Mouse (Mus musculus): ENCODE measurements at regions not wholly inside any gene's neighbourhood (a gene's known extent, or its start where the extent isn't known, plus 50 kb on each side); places are given as distances from the start of the nearest gene placed in this dataset.

- DNase-seq (ENCODE audit: extremely low read depth, low read depth, low spot score) = no peak
Measured at GRCm38 (mm10) chr12:73448388-73448965, 97.7 kb downstream of the Tmem30b start.

- DNase-seq (ENCODE audit: extremely low read depth, low read depth, low spot score) = no peak
Measured at GRCm38 (mm10) chr12:73447172-73447571, 99.0 kb downstream of the Tmem30b start.

DNA sequence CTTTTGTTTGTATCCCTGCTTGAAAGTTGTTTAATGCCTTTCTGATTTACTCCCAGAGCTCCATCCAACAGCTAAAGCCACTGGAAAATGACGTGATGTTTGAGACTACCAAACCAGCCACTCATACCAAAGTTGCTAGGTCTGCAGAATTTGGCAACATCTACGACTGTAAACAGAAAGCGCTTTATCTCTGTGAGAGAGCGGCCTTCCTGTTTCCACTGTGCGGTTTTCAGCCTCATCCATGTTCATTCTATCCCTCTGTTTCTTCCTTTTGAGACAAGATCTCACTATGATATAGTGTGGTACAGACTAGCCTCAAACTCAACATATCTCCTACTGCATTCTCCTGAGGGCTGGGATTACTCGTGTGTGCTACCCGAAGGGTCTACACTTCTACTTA lies 100.0 kb downstream of the Tmem30b start:
- no peak for DNase-seq (ENCODE audit: extremely low read depth, low read depth, low spot score)

GRCm38 (mm10) chr12:73445562-73445961 lies 100.6 kb downstream of the Tmem30b start:
- no peak for DNase-seq (ENCODE audit: extremely low read depth, low read depth, low spot score)

DNA sequence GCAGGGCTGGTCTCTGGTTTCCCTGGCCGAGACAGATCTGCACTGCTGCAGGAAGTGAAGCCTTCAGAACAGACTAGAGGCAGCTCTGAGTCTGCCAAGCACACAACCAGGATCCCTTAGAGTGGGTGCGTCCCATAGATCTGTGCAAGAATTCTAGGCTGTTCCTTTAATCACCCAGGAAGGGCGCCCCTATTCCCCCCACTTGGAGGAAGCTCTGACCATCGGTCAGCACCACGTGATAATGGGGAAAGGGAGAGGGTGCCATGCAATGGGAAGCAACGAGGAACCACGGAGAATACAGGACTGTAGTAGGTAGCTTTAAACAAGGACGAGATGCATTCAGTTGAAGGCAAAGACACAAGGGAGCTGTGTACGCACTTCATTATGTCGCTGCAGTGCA lies 101.1 kb downstream of the Tmem30b start:
- DNase-seq (ENCODE audit: extremely low read depth, low read depth, low spot score) = no peak

- no peak for DNase-seq (ENCODE audit: extremely low read depth, low read depth, low spot score)
Measured at GRCm38 (mm10) chr12:73441326-73441725, 104.9 kb downstream of the Tmem30b start.

DNA sequence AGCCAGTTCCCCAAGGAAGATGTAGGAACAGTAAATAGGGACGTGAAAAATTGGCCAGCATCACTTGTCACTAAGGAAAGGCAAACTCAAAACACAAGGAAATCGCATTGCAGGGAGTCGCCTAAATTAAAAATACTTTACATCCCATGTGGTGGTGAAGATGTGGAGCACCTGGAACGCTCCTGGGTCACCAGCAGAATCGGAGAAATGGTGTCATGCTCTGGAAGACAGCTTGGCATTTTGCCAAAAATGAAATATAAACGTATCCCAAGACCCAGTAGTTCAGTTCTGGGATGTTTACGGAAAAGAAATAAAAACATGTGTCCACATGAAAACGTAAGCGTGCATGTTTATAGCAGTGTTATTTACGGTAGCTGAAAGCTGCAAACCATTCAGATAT lies 111.5 kb downstream of the Tmem30b start:
- DNase-seq (ENCODE audit: extremely low read depth, low read depth, low spot score) = no peak

GRCm38 (mm10) chr12:73432546-73432945 lies 113.6 kb downstream of the Tmem30b start:
- DNase-seq (ENCODE audit: extremely low read depth, low read depth, low spot score) = no peak

- DNase-seq (ENCODE audit: extremely low read depth, low read depth, low spot score) = no peak
Measured at GRCm38 (mm10) chr12:73428171-73428570, 118.0 kb downstream of the Tmem30b start.

GRCm38 (mm10) chr12:73424814-73425213 lies 121.4 kb downstream of the Tmem30b start:
- DNase-seq (ENCODE audit: extremely low read depth, low read depth, low spot score) = no peak

DNA sequence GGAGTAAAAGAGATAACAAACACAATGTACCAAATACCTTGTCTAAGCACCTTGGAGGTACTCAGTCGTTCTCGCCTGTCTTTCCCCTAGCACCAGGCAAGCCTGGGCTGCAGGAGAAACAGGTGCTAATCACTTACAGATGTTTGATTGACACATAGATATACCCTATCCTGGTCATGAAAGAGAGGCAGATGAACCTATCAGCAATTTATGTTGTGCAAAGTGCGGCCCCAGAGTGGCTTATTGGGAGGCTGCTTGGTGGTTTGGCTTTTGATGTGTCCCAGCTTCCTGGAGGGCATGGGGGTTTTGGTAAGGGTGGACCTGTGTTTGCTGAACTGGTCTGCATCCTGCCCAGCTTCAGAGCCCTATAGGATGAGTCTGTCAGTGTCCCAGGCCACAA lies 129.1 kb downstream of the Tmem30b start:
- DNase-seq (ENCODE audit: extremely low read depth, low read depth, low spot score) = no peak

- no peak for DNase-seq (ENCODE audit: extremely low read depth, low read depth, low spot score)
Measured at GRCm38 (mm10) chr12:73416367-73416897, 129.8 kb downstream of the Tmem30b start.

DNA sequence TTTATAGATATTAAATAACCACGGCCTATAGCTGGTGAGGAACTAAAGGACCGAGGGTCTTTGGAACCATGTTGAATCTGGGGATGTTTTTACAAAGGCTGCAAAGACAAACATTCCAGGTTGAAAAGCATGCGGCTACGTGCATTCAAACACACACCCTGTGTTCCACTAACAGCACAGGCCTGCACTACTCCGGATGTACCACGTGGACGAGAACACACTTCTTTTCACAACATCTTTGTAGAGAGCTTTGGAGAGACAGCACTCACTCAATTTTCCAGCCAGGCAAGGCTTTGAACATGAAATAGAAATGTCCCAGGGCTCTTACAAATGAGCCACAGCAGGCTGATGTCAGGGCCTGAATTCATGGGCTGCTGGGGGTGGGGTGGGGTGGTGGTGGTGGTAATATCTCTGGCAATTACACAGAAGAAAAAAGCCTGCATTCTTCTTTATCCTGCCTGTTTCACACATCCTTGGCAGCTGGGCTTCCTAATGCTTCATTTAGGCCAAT lies 129.3 kb downstream of the Slc38a6 start:
- DNase-seq (ENCODE audit: extremely low read depth, low read depth, low spot score) = no peak

- DNase-seq (ENCODE audit: extremely low read depth, low read depth, low spot score) = no peak
Measured at GRCm38 (mm10) chr12:73413439-73414196, 127.0 kb downstream of the Slc38a6 start.

- DNase-seq (ENCODE audit: extremely low read depth, low read depth, low spot score) = no peak
Measured at GRCm38 (mm10) chr12:73412500-73412899, 125.9 kb downstream of the Slc38a6 start.

DNA sequence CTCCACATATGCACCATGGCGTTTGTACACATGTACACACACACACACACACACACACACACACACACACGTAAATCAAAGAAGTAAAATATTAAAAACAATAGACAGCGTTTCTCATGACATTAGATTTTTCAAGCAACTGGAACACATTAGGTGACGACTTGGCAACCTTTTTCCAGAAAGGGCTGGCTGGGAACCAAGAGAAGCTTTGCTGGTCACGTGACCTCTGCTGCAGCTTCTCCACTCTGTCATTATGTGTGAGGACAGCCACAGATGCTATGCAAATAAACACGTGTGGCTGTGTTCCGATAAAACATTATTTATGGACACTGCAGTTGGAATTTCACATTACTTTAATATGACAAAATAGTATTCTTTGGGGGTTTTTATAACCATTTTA lies 124.3 kb downstream of the Slc38a6 start:
- DNase-seq (ENCODE audit: extremely low read depth, low read depth, low spot score) = no peak

GRCm38 (mm10) chr12:73409481-73410085 lies 123.0 kb downstream of the Slc38a6 start:
- peak; percentile 65 for DNase-seq (ENCODE audit: extremely low read depth, low read depth, low spot score)

DNA sequence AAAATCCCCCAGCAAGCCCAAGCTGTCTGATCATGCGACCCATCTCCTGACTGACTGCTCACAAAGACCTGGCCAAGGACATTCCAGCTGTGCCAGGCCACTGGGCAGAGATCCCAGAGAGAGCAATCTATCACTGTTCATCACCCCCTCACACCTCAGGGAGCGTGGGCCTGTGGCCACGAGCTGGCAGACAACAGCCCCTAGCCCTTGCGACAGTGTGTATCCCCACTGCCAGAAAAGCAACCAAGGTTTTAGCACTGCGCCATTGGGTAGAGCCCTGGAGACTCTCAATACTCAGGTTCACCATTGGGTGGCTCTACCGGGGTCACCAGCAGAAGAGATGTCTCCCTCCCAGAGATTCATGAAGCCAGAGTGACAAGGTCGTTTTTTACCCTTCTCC lies 122.0 kb downstream of the Slc38a6 start:
- peak; percentile 69 for DNase-seq (ENCODE audit: extremely low read depth, low read depth, low spot score)

- no peak for DNase-seq (ENCODE audit: extremely low read depth, low read depth, low spot score)
Measured at GRCm38 (mm10) chr12:73408165-73408564, 121.6 kb downstream of the Slc38a6 start.

DNA sequence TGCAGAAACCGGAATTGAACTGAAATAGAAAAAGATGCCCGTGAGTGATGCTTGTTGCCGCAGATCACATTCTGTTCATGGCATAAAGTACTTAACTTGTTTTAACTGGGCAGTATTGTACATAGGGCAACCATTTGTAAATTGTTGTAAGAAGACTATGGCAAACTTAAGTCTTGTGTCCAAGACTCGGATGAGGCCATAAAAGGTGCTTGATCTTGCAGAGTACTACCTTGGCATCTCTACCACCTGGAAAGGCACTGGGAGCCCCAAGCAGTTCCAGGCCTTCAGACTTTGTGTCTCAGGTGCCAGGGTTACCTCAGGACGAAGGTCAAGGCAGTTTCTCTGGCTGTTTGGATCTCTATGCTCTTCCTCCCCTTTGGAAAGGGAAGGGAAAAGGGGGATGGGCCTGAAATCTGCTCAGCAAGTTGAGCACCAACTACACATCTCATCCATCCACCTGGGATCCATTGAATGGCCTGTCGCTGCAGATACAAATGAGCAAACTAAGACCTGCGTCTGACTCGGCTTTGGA lies 120.0 kb downstream of the Slc38a6 start:
- no peak for DNase-seq (ENCODE audit: extremely low read depth, low read depth, low spot score)

- DNase-seq (ENCODE audit: extremely low read depth, low read depth, low spot score) = no peak
Measured at GRCm38 (mm10) chr12:73405583-73405982, 119.0 kb downstream of the Slc38a6 start.

DNA sequence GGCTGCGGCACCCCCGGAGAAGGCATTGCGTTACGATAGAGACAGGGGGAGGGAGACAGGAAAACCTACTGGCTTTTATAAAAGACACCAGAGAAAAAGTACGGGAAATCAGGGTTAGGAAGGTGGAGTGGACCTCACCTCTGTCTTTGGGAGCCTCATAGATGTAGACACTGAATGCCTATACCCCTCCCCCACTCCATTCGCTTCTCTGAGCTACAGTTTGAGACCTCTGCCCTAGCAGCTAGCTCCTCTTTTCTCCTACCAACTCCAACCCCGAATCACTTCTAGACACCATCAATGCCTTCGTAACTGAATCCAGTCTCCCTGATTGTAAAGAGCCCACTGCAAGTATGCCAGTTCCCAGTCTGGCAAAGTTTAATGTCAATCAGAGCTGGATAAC lies 118.5 kb downstream of the Slc38a6 start:
- no peak for DNase-seq (ENCODE audit: extremely low read depth, low read depth, low spot score)
